Mouse (Mus musculus) regulatory T cell (primary cell): ENCODE measurements around the gene Lifr.

Experiments
- in situ Hi-C: fragments of 300-600 bp; cut with MboI, MseI; formaldehyde crosslinking; loops from one replicate; pipeline ENCODE4 v1.15.1; 2025; ENCODE audit warnings: high pct_unique_total_duplicates

Lifr gene

DNA sequence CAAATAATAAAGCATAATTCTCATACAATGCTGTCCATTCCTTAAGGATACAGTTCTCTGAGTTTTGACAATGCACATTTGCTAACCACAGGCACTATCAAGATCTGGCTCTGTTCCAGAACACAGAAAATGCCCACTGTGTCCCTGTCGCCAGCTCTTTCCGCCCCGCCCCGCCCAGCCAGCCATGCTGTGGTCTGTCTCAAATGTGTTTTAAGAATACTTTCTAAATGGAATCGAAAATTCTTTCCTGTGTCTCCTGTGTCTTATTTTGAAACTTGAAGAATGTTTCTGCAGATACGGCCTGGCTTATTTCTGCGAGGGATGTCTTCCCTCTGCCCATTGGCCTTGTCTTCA lies 64.3 kb downstream of the Lifr start:
- in situ Hi-C loops, result no loop called here

DNA sequence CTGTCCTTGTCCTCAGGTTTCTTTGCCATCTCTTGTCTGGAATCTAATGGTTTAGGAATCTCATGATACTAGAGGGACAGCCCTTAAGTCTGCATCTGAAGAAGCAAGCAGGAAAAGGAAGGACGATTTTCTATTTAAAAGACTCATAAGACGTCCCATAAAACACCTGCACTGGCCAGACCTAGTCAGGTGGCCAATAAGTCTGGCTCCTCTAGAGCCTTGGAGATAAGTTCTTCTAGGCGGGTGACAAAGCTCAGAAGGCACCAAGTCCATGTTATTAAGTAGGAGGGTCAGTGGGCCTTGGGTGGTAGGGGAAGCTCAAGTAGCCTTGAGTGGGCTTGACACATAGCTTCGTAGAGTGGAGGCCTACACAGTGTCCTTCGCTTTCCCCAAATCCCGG lies 67.2 kb downstream of the Lifr start:
- in situ Hi-C loops, result no loop called here

DNA sequence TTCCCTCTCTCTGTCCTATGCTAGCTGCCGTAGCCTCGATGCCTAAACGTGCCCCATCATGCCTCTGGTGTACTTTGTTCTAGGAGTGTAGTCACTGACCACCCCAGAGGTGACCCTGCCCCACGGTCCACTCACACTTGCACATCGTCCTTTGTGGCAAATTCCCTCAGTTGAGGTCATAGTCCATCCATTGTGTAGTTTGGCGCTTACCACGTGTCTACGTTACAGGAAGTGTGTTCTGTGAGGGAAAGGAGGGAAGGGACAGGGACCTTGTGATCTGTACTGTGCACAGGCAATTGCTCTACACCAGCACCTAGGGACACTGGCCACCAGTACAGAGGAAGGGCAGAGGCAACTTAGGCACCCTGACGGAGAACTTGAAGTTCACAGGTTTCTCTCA lies 69.5 kb downstream of the Lifr start:
- in situ Hi-C loops, result no loop called here

DNA sequence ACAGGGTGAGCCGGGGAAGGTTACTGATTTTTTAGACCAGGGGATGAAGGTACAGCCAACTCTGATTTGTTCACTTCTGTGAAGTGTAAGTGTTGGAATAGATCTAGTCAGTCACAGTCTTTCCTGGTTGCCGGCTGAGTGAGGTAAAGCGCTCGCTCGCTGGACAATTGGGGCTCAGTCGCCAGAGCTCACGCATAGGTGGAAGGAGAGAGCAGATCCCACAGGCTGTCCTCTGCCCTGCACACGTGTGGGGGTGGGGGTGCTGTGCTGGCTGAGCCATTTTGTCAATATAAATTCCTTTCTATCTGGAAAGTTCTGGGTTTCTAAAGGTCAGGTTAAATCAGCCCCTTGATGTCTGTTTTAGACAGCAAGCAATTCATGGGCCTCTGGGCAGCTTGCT lies 69.9 kb downstream of the Lifr start:
- in situ Hi-C loops, result no loop called here

DNA sequence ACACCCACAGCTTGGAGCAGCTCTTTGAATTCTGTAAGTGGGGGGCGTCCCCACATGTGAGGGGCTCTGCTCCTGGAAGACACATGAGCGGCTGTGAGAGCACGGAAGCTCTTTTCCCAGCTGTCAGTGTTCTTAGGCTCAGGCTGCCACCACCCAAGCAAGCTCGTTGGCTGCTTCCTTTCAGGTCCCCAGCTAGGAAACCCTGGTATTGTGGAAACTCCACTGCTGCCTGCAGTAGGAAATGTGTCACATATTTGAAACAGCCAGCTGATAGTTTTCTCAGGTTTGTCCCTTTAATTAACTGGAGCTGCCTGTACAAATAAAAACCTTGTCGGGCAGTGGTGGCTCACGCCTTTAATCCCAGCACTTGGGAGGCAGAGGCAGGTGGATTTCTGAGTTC lies 73.4 kb downstream of the Lifr start:
- in situ Hi-C loops, result no loop called here

DNA sequence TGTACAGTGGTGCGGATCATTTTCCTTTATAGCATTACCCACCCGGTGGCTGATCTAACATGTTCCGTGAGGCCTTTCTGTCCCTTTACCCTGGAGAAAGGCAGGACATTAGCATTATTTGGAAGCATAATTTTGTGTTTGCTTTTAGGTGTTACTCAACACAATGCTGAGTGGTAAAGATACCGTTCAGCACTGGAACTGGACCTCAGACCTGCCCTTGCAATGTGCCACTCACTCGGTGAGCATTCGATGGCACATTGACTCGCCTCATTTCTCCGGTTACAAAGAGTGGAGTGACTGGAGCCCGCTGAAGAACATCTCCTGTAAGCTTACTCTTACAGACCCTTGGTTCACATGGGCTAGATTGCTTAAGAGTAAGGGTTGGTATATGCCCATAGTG lies 76.3 kb downstream of the Lifr start:
- in situ Hi-C loops, result no loop called here

DNA sequence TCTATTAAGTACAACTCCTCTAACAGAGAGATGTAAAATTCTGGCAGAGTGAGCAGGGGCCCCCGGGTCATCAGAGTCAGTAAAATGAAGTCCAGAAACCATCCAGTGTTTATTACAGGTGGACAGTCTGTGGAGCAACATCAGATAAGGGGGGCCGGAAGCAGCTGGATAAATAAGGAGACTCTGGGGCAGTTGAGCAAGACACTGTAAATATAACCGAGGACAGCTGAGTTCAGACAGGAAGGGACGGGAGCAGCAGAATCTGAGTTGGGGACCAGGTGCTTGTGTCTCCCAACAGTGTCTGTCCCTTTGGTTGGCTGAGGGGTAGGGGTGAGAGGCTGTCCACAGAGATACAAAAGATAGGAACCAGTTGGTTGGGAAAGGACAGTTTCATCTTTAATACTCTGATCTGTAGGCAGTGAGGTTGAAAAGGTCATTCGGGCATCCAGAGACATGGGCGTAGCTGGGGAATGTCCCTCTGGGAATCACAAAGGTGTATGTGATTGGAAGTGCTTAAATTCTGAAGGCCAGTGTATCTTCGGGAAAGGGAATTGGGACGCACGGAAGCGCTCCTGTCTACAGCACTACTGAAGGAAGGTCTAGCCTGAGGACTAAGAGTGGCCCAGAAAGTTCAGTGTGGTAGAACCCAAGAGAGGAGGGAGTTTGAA lies 77.0 kb downstream of the Lifr start:
- in situ Hi-C loops, result no loop called here

DNA sequence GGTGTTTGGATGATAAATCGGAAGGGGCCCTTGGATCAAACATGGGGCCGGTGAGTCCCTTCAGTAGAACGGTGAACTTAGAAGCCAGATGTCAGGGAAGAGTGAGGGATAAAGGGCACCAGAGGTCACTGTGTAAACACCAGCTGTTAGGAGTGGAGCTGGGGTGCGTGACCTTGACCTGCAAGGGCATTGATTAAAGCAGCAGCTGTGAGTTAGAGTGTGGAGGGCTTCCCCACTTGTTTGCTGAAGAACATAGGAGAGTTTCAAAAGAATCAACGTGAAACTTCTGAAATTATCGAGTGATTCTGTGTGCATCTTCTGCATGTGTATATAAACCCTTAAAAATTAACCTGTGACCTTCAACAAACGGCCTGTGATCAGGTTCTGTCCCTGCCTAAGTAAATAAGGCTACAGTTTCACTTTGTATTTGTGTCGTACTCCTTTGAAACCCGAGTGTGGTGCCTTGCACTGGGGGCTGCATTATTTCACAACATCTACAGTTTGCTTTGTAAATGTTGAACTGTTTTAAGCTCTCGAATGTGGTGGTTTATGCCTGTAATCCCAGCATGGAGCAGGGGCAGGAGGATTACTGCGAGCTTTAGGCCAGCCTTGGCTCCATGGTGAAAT lies 77.6 kb downstream of the Lifr start:
- in situ Hi-C loops, result no loop called here

DNA sequence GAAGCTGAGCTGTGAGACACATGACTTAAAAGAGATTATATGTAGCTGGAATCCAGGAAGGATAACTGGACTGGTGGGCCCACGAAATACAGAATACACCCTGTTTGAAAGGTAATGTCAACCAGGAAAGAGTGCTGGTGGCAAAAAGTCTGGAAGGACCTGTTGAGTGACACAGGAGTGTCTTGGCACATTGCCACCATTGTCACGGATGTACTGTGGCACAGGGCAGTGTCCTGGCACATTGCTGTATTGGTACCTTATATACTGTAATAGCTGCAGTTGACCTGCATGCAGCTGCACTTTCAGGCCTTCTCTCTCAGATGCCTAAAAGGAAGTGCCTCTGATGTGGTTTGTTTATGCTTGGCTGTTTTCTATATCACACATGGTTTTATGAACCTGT lies 82.5 kb downstream of the Lifr start:
- in situ Hi-C loops, result no loop called here

DNA sequence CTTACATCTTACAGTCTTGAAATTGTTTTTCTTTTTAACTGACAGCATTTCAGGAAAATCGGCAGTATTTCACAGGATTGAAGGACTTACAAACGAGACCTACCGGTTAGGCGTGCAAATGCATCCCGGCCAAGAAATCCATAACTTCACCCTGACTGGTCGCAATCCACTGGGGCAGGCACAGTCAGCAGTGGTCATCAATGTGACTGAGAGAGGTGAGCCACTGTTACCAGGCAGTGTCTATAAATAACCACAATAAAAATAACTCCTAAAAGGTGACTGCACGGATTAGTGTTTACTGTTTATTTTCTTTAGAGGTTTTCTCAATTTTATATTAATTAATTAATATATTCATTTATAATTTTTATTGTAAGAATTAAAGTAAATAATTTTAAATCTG lies 82.9 kb downstream of the Lifr start:
- in situ Hi-C loops, result no loop called here

DNA sequence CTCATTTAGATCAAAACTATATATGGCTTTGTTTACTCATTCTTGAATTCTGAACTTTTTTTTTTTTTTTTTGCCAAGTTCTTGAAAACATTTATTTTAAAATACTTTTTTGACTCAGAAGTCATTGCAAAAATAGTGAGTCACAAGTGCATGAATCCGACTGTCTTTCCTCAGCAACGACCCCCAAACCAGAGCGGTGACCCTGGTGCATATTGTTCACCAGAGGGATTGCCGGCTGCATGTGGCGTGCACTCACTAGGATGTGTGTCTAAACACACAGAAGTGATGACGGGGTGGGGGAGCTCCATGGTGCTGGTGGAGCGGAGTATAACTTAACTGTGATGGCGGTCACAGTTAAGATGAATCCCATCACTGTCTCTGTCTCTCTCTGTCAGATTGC lies 83.4 kb downstream of the Lifr start:
- in situ Hi-C loops, result no loop called here

DNA sequence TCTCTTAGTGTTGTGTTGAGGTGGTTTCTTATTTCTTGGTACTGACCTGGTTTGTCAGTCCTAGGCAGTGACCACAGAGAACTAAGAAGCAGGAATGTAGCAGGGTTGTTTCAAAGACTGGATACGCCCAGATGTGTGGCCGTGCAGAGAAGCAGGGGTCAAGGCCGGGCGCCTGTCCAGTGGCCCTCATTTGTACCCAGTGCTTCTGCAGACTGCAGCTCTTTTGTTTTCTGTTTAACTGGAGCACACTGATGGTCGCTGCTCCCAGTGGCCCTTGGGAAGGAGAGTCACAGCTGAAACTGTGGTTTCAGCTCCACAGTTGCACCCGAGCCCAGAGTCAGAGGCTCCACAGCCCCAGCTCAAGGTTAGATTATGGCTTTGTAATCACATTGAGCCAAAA lies 90.2 kb downstream of the Lifr start:
- in situ Hi-C loops, result no loop called here

DNA sequence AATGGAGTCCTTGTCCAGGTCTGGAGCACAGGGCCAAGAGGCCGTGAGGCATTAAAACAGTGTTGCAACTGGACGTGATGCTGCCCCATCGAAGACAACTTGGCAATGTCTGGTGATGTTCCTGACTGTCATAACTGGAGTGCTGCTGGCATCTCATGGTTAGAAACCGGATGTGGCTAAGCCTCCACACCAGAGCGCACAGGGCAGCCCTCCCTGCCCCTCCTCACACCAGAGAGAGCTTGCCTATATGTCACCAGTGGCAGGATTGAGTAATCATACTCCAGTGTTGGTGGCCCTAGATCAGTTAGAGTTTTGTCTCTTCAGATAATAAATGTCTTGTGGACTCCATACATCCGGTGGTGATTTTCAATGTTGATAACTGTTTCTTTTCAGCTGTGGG lies 97.3 kb downstream of the Lifr start:
- in situ Hi-C loops, result no loop called here

DNA sequence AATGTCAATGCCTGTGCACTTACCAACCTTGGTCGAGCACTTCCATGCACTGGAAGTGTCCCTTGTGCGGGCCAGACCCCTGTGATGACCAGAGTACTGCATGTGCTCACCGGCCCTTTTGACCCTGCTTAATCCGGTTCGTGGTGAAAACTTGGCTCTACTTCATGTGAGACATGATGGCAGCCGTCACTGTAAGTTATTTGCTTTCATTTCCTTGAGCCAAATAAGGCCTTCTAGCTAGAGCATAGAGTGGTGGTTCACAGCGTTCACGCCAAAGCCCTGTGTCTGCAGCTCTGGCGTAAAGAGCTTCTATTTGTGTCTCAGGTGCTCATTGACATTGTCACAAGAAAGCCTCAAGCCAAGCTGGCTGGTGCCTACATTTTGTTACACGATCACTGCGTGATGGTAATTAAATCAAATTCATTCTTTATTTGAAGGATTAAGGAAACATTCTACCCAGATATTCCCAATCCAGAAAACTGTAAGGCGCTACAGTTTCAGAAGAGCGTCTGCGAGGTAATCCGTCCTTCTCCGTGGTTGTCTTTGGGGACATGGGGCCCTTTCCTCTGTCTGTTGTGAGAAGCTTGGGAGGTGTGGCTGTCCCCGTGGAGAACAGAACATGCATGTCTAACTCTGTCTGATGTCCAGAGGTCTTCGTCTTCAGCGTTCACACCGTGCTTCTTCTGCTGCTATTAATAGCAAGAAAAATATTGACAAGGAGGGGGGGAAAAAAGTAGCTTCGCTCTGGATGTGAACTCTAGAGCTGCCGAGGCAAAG lies 99.5 kb downstream of the Lifr start:
- in situ Hi-C loops, result no loop called here

DNA sequence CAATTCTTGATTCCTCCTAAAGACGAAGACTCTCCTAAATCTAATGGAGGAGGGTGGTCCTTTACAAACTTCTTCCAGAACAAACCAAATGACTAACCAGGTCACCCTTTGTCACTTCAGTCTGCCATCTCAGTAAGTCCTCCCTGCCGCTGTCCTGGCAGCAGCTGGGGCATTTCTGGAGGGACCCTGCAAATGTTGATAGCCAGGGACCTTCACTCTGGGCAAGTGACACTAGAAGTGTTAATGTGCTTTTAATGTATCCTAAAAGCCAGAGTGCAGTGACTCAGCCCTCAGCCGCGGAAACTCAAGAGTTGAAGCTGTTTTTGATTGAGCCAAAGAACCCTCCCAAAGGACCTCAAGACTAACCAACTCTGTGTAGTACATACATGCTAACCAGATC lies 100.7 kb downstream of the Lifr start:
- in situ Hi-C loops, result no loop called here

DNA sequence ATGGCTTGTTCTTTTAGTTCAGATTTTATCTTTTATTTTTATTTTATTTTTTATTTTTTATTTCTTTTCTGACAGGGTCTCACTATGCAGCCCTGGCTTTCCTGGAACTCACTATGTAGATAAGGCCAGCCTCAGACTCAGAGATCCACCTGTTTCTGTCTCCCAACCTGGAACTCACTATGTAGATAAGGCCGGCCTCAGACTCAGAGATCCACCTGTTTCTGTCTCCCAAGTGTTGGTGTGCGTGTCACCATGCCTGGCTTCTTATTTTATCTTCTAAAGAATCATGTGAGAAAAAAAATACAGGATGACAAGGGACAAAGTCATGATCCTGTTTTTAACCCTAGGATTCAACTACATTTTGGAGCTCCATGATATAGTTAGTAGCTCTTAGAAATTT lies 102.2 kb downstream of the Lifr start:
- in situ Hi-C loops, result no loop called here

DNA sequence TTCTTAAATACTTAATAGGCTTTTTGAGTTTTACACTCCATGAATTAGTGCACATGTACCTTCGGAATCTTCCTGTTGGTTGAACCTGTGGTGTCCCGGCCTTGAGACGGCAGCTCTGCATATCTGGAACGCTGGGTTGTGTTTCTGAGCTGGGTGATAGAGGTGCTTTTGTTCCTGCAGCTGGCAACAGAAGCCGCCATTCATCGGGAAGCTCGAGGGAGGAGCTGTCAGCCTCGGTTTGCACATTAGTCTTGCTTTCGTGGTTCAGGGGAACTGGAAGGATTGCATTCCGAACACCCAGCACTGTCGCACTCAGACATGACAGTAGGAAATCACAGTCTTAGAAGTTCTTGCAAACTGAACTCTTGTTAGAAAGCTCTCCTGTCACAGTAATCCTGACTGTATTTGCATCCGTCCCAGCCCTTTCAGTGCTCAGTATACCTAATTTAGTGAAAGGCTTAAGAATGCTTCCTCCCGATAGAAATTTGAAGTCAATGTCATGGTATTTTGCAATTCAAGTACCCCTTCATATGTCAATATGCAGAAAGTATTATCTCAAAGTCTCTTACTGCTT lies 103.8 kb downstream of the Lifr start:
- in situ Hi-C loops, result no loop called here

DNA sequence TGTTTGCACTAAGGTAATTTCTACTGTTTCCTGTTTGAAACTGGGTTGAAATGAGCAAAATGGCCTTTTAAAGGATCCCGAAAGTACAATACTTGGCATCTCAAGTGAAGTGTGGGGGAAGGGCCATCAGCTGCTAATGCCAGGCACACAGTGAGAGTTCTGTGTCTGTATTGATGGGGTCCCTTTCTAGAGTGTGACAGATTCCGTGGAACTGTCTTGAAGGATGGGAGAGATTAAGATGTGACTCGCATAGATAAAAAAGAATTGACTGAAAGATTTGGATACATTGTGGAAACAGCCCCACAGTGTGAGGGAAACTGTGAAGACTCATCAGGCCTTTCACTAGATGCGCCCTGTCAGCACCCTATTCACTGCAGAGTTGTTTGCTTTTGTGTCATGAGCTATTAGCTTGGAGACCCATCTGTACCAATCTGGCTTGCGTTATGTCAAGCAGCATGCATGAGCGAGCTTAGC lies 104.4 kb downstream of the Lifr start:
- in situ Hi-C loops, result no loop called here

DNA sequence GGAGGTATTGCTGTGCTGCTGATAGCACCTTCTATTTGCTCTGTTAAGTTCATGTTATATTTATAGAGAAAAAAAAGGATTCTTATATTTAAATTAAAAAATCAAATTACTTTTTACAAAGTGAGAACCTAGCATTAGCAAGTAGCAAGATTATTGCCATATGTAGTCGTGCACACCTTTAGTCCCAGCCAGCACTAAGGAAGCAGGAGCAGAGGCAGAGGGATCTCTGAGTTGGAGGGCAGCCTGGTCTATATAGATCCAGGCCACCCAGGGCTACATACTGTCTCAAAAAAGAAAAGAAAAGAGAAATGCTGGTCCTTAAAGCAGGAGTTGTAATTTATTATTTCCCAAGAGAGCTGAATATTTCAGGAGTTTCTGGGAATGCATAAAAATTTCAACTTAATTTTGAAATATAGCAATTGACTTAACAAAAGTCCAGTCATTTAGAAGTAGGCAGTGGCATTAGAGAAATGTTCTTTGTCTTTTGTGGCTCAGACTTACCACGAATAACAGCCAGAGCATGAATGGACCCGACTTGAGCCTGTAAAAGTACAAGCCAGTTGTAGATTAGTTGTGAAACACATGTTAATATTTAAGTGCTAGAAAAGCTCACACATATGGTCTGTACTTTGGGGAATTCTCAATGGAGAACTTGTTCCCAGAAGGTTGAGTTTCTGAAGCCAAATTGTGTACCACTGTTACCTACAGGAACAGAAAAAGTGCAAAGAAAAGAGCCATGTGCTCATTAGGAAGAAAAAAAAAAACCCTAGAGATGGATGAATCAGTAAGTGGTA lies 107.4 kb downstream of the Lifr start:
- in situ Hi-C loops, result no loop called here

DNA sequence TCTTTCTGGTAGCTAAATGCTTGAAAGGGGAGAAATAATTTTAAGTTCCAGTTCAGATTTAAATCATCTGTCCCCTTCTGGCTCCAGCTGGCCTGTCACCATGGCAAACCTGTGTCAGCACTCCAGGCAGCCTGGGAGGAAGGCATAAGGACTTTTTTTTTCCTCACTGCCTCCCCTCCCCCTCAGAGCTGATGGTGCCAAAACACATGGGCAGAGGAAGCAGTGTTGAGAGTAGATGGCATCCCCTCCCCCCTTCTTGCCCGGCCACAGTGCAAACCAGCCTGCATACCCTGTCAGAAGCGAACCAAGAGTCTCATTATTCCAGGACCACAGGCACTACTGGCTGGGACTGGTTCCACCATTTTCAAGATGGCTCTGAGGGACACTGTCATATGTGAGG lies 108.4 kb downstream of the Lifr start:
- in situ Hi-C loops, result no loop called here

DNA sequence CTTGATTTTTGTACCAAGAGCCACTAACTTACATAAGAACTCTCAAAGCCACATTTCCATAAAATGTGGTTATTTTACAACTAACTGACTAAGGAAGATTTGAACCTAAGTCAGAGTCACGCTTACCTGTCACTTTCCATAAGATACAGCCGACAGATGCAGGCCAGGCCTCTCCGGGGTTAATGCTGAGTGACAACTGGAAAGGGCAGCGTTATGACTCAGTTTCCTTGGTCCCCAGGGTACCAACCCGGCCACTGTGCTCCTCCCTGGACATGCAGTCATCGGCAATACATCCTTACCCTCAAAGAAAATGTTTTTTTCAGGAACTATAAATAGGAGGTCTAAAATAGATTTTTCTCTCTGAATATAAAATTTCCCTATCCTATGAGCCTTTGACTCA lies 109.9 kb downstream of the Lifr start:
- in situ Hi-C loops, result no loop called here
